Comparison of ENCODE assay signal across 8 mouse cellular contexts in the genomic region with DNA sequence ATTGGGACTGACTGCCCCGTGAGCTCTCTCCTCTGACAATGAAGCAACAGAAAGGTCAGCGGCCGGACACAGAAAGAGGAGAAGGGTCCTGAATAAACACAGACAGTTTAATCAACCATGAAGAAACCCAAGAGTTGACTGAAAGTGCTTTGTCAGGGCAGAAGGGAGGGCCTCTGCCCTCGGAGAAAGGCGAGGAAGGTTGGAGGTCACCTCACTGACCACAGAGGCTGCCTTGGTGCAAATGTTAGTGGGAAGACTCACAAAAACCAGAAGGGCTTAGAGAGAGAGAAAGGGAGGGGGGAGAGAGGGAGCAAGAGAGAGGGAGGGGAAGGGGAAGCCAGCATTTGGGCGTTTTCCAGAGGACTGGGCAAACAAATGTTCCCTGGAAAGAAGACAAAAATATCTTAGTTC.
DNase-seq lines count a peak whose midpoint lies in the region; ATAC-seq and TF ChIP-seq lines count a peak whose summit lies in the region.

No protein-coding gene starts in this region.

- H3K27ac ChIP-seq in left cerebral cortex, adult 2 months, result no peak overlapping the region
- H3K27ac ChIP-seq in brown adipose tissue, adult 24 weeks (replicated peaks; ENCODE audit: low read depth, low read length), result peak overlapping the region; percentile 65
- H3K27ac ChIP-seq in hindbrain, embryonic 11.5 days (ENCODE audit: low read depth, low read length), result peak overlapping the region; percentile 39
- no peak overlapping the region for H3K27ac ChIP-seq in liver, adult 2 months (replicated peaks; ENCODE audit: insufficient read depth, low read depth, low read length)

- 2% methylated on average over 6 of the region's 6 CpGs for WGBS in hindbrain, embryonic 11.5 days
- WGBS in liver, adult 2 months, result 50% methylated on average over 6 of the region's 6 CpGs

- H3K4me2 ChIP-seq in hindbrain, embryonic 11.5 days (replicated peaks; ENCODE audit: low read depth, low read length), result no peak overlapping the region

- intact Hi-C loops in left cerebral cortex, postnatal 4 days (cut with DNase I), result loop anchor here (5.0 to 10.0 kb wide), 2 partner anchors 334 to 477 kb away; a partner anchor contains a TSS
- intact Hi-C loops in left cerebral cortex, adult 2 months (cut with DNase I), result loop anchor here (5.0 kb wide), 2 partner anchors 194 to 479 kb away; a partner anchor contains a TSS

- H3K9me3 ChIP-seq in hindbrain, embryonic 11.5 days (ENCODE audit: control insufficient read depth, low read length), result no peaks in the 10 kb centered on the region

- no peaks in the 10 kb centered on the region for H3K36me3 ChIP-seq in hindbrain, embryonic 11.5 days (ENCODE audit: control insufficient read depth, insufficient read depth, low read length)
- H3K36me3 ChIP-seq in liver, adult 2 months (ENCODE audit: control insufficient read depth, insufficient read depth, low read length), result no peaks in the 10 kb centered on the region

- no peaks in the 10 kb centered on the region for H3K79me2 ChIP-seq in liver, adult 2 months (ENCODE audit: control insufficient read depth, insufficient read depth, low read length)

- H3K4me3 ChIP-seq in left cerebral cortex, adult 2 months, result no peak overlapping the region
- H3K4me3 ChIP-seq in brown adipose tissue, adult 24 weeks (ENCODE audit: insufficient read depth, low read depth, low read length), result no peak overlapping the region
- no peak overlapping the region for H3K4me3 ChIP-seq in hindbrain, embryonic 11.5 days (ENCODE audit: low read depth, low read length)
- no peak overlapping the region for H3K4me3 ChIP-seq in liver, adult 2 months (ENCODE audit: insufficient read depth, low read depth, low read length)

- no peak overlapping the region for H3K9ac ChIP-seq in hindbrain, embryonic 11.5 days (ENCODE audit: low read depth, low read length)
- no peak overlapping the region for H3K9ac ChIP-seq in liver, adult 2 months (ENCODE audit: low read depth, low read length)

- peak; percentile 33; the same call in 1 of the 2 replicates for ATAC-seq in hindbrain, embryonic 11.5 days (ENCODE audit: low FRiP score)

- TF ChIP-seq CTCF in left cerebral cortex, adult 2 months (IDR thresholded peaks at IDR 0.05), result no peak
- no peak for TF ChIP-seq CTCF in liver, adult 2 months (IDR thresholded peaks at IDR 0.05; ENCODE audit: low read depth, low read length)

- H3K27me3 ChIP-seq in hindbrain, embryonic 11.5 days (ENCODE audit: control insufficient read depth, insufficient read depth, low read length), result no peaks in the 10 kb centered on the region; the same call in 1 of the 2 replicates
- no peaks in the 10 kb centered on the region for H3K27me3 ChIP-seq in liver, adult 2 months (ENCODE audit: control insufficient read depth, insufficient read depth, low read length)

- H3K4me1 ChIP-seq in brown adipose tissue, adult 24 weeks (ENCODE audit: control insufficient read depth, insufficient read depth, insufficient read length, low read length), result peaks cover 13% of the 10 kb centered on the region
- peaks cover 10% of the 10 kb centered on the region for H3K4me1 ChIP-seq in hindbrain, embryonic 11.5 days (replicated peaks; ENCODE audit: control insufficient read depth, insufficient read depth, low read length)
- peaks cover 5% of the 10 kb centered on the region; the same call in 1 of the 2 replicates for H3K4me1 ChIP-seq in liver, adult 2 months (ENCODE audit: control insufficient read depth, insufficient read depth, low read length)

- no peak for TF ChIP-seq POLR2A in liver, adult 2 months (IDR thresholded peaks at IDR 0.05; ENCODE audit: extremely low read depth, insufficient read depth, low read length)

- DNase-seq in left cerebral cortex, postnatal 4 days, result peak; percentile 77
- no peak for DNase-seq in left cerebral cortex, adult 2 months (ENCODE audit: extremely low spot score in 1 of 2, low spot score in 2 of 2)
- DNase-seq in hindbrain, embryonic 11.5 days (ENCODE audit: low spot score), result peak; percentile 45
- peak; percentile 28 for DNase-seq in liver, adult 2 months (ENCODE audit: extremely low read depth, low read depth, low spot score)
- DNase-seq in T-cell, adult 2 months (ENCODE audit: low spot score), result no peak
- DNase-seq in frontal cortex, postnatal 36 days (ENCODE audit: low spot score in 2 of 2), result no peak
- DNase-seq in frontal cortex, adult 2 months (ENCODE audit: extremely low spot score in 1 of 2, low spot score in 1 of 2), result no peak

Comparison
In these comparisons a context has a peak if more than half of its experiments do, and no peak if none do; other contexts are left out.
1. DNase-seq: peak in left cerebral cortex, postnatal 4 days (single experiment), hindbrain, embryonic 11.5 days (single experiment) and liver, adult 2 months (single experiment); none in left cerebral cortex, adult 2 months (0 of 2), T-cell, adult 2 months (single experiment), frontal cortex, postnatal 36 days (0 of 2) and frontal cortex, adult 2 months (0 of 2).
2. H3K27ac ChIP-seq: peak in brown adipose tissue, adult 24 weeks (single experiment) and hindbrain, embryonic 11.5 days (single experiment); none in left cerebral cortex, adult 2 months (single experiment) and liver, adult 2 months (single experiment).